Mouse (Mus musculus) gonadal fat pad, adult 2 months (tissue): Measurements from ENCODE around the gene Gm10322. TPM values are rescaled to one million over a fixed set of nuclear protein-coding genes. Genes with fewer than 3 reads are reported as not detected.

Source experiments
- DNase-seq: peaks from one replicate; pipeline ENCODE4 v3.0.0-alpha.2; 2012; ENCODE audit warnings: low read depth
- polyA plus RNA-seq: library from polyadenylated mRNA; depleted of rRNA; stranded (reverse); fragments of >200 nt; gene quantifications from 2 replicates; pipeline ENCODE4 v1.2.3, GENCODE M21; 2012; rRNA removed

Gene Gm10322
- polyA plus RNA-seq: not detected in 2 replicates

GRCm38 (mm10) chr10:59615981-59616520 lies at the start of gene Gm10322:
Gene Gm10322, plus strand, starts transcription at chr10:59616063.
- no peak for DNase-seq

DNA sequence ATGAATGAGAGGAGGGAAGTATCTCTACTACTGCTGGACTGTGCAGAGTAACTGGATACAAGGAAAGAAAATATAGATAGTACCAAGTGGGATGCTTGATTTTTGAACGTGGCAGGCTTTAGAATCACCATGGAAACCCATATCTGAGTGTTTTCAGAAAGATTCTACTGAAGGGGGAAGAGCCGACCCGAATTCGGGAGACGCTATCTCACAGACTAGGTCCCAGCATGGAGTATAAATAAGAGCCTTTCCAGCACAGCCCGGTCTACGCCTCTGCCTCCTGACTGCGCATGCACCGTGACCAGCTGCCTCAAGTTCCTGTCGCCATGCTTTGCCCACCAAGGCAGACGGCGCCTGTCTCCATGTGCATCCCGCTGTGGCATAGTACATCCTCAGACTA lies 48.9 kb upstream of the Gm10322 start:
- DNase-seq: no peak

GRCm38 (mm10) chr10:59568665-59569480 lies 47.0 kb upstream of the Gm10322 start:
- DNase-seq: no peak

- DNase-seq: no peak
Measured at GRCm38 (mm10) chr10:59569481-59569869, 46.4 kb upstream of the Gm10322 start.

DNA sequence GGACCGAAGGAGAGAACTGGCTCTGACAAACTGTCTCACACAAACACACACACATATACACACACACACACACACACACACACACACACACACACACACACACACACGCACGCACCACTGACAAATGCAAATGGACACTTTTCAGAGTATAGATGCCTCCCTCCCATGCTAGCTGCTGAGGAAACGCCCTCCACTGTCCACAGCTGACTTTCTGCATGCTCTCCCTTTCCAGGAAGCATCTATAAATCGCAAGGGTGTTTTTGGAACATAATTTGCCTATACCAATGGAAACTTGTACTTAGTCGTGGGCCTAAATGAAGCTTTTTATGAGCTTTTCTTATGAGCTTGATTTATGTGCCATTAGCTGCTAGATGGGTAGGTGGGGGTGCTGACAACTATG lies 45.5 kb upstream of the Gm10322 start:
- no peak for DNase-seq

- no peak for DNase-seq
Measured at GRCm38 (mm10) chr10:59570780-59571179, 45.1 kb upstream of the Gm10322 start.

- DNase-seq: no peak
Measured at GRCm38 (mm10) chr10:59571273-59571672, 44.6 kb upstream of the Gm10322 start.

DNA sequence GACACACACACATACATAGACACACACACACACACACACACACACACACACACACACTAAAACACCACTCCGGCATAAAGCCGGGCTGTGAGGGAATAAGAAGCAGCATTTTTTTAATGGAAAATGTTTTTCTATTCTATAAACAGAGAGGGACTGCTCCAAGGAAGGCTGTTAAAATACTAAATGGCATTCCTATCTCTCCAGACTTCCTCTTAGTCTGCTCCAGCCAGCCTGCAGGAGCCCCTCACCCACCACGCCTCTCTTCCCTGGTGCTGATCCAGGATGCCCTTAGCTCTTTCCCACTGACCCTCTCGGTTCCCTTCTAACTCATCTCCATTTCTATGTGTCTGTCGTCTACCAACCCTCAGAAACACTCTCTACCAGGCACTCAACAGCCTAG lies 43.9 kb upstream of the Gm10322 start:
- DNase-seq: no peak

DNA sequence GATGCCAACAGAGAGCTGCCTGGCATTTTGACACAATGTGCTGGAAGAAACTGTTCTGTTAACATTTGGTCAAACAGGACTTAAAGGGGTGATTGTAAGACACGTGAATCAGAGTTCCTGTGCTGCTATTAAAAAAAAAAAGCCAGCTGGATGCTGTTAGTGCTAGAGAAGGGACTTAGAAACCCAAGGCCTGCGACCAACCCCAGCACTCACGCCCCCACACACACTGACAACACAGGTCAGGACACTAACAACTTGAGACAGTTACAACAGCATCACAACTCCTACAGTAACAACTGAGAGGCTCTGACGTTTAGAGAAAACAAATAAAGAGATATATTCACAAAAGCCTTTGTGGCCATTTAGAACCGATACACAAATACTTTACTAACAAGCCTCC lies 39.6 kb upstream of the Gm10322 start:
- DNase-seq: no peak

DNA sequence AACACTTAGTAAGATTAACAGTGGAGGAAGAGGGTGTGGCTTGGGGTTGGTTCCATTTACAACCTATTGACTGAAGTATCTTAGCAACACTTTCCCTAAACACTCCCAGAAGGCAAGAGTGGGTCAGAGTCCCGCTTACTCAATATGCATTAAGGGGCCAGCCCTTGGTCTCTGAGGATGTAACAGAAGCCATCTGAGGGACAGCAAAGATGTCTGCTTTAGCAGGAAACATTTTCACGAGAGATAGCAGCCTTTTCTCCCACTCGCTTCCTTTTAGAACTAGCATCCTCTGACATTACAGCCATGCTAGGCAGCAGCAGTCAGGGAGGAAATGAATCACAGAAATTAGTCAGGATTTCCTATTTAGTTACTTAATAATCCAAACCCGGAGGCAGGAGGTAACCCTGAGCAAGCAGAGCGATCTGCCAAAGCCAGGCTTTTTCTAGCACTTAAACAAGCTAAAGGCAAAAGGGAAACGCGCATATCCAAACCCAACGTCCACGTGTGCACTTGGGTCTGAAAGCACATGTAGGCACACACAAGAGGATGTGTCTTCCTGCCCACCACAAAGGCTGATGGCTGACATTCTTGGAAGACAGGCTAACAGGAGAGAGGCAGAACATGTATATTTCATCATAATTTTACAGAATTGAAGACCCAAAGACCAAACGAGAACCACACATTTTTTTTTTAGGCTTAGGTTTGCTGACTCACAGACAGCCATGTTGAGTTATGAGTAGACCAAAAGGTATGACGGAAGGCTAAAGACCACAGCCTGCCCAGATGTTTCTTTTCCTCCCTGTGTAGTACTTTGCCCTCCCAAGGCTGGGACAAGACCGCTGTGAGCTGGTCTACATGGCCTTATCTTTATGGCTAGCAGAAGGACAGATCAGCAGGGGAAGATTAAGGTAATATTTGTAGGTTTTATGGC lies 37.7 kb upstream of the Gm10322 start:
- no peak for DNase-seq

GRCm38 (mm10) chr10:59579645-59580044 lies 36.2 kb upstream of the Gm10322 start:
- DNase-seq: no peak

DNA sequence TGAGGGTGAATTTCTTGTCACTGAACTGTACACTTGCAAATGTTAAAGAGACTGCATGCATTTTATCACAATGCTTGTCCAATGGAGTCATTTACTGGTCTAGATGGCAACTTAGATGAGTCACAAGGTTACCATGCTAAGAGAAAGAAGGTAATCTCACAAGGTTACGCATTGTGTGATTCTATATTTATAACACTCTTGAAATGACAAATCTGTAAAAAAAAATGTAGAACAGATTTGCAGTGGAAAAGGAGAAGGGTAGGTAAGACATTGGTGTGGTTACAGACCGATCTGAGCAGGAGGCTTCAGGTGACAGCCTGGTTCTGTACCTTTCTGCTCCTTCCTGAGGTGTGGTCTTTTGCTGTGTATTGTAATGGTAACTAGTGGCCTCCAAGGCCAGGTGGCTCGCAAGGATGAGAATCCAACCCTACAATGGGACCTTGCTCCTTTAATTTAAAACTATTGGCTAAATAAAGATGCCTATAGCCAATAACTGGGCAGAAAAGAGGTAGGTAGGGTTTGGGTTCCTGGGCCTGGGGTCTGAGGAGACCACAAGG lies 35.2 kb upstream of the Gm10322 start:
- DNase-seq: no peak

GRCm38 (mm10) chr10:59581826-59582543 lies 33.9 kb upstream of the Gm10322 start:
- no peak for DNase-seq

DNA sequence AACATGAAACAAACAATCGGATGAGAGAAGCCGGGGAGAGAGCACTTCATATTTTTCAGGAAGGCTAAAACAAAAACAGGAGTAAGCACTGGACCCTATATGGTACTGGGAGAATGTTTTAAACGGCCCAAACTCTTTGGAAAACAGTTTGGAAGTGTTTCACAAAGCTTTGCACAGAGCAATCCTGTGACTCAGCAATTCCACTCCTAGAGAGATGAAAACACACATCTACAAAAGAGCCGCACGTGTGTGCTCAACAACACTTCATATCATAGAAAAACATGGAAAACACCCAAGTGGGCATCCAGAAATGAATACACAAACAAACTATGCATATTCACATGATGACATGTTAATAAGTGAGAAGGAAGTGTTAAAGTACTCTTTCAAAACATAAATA lies 30.2 kb upstream of the Gm10322 start:
- no peak for DNase-seq

GRCm38 (mm10) chr10:59586821-59587220 lies 29.0 kb upstream of the Gm10322 start:
- no peak for DNase-seq

DNA sequence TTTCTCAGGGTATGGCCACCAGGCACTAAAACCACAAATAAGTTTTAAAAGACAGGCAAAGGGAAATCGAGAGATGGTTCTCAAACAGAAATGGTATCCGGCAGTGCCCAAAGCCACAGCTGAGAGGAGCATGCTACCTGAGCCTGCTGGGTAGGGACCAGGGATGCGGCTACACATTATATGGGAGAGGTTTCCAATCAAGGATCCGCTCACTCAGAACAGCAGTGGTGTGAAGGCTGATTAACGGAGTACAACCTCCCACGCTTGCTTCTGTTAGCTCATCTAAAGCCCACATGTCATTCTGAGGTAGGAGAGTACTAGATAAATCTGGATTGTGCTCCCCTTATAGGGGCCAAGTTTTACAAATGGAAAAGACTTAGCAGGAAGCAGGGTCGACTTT lies 27.7 kb upstream of the Gm10322 start:
- DNase-seq: no peak

GRCm38 (mm10) chr10:59589420-59589819 lies 26.4 kb upstream of the Gm10322 start:
- no peak for DNase-seq

- no peak for DNase-seq
Measured at GRCm38 (mm10) chr10:59589856-59590255, 26.0 kb upstream of the Gm10322 start.

- DNase-seq: no peak
Measured at GRCm38 (mm10) chr10:59590606-59591005, 25.3 kb upstream of the Gm10322 start.

GRCm38 (mm10) chr10:59593826-59594570 lies 21.9 kb upstream of the Gm10322 start:
- DNase-seq: no peak

GRCm38 (mm10) chr10:59600516-59600915 lies 15.3 kb upstream of the Gm10322 start:
- no peak for DNase-seq
